Mouse (Mus musculus) MEL (cell line): ENCODE data around the gene Dcaf4.

Experiments used
- GATA1 ChIP-seq: IDR thresholded peaks from 2 replicates; pipeline ENCODE4 v1.6.1; 2011; ENCODE audit warnings: low read depth, low read length, improper control_type of control experiment
- MAFK ChIP-seq: IDR thresholded peaks from 2 replicates; pipeline ENCODE4 v1.6.1; 2011; ENCODE audit warnings: low read depth, mild to moderate bottlenecking, low read length, improper control_type of control experiment, borderline replicate concordance

GRCm38 (mm10) chr12:83486671-83487461, 33.4 kb upstream of the Dcaf4 start:
- no peak for TF ChIP-seq MAFK
- TF ChIP-seq GATA1, result no peak
